Mouse (Mus musculus) G1E-ER4 (cell line): Measurements from ENCODE around the gene Accsl. TPM values are rescaled to one million over a fixed set of nuclear protein-coding genes. Genes with fewer than 3 reads are reported as not detected.

Experiments used
- GATA1 ChIP-seq: IDR thresholded peaks from one replicate; pipeline ENCODE4 v1.8.0; 2012; ENCODE audit warnings: low read length, inconsistent platforms
- polyA plus RNA-seq: library from polyadenylated mRNA; stranded (reverse); fragments of >175 nt; gene quantifications from 2 replicates; pipeline ENCODE4 v1.2.3, GENCODE M21; 2012

The Accsl gene
- polyA plus RNA-seq, 1 experiment: not detected

GRCm38 (mm10) chr2:93881640-93882367 lies 12.8 kb upstream of the Accsl start:
- TF ChIP-seq GATA1: no peak

GRCm38 (mm10) chr2:93880981-93881380 lies 12.0 kb upstream of the Accsl start:
- TF ChIP-seq GATA1: no peak

- TF ChIP-seq GATA1: no peak
These were observed 11.5 kb upstream of the Accsl start for GRCm38 (mm10) chr2:93880450-93880849.

GRCm38 (mm10) chr2:93877005-93877404 lies 8.0 kb upstream of the Accsl start:
- no peak for TF ChIP-seq GATA1

- no peak for TF ChIP-seq GATA1
These were observed 5.6 kb upstream of the Accsl start for GRCm38 (mm10) chr2:93874606-93875005.

- TF ChIP-seq GATA1: no peak
These were observed 5.2 kb upstream of the Accsl start for GRCm38 (mm10) chr2:93874227-93874514.

- no peak for TF ChIP-seq GATA1
These were observed 4.7 kb upstream of the Accsl start for GRCm38 (mm10) chr2:93873449-93874226.

GRCm38 (mm10) chr2:93872257-93872656 lies 3.3 kb upstream of the Accsl start:
- TF ChIP-seq GATA1: no peak

GRCm38 (mm10) chr2:93871411-93871925 lies 2.5 kb upstream of the Accsl start:
- TF ChIP-seq GATA1: no peak

- TF ChIP-seq GATA1: no peak
These were observed 1.9 kb upstream of the Accsl start for GRCm38 (mm10) chr2:93870842-93871241.

GRCm38 (mm10) chr2:93868566-93868965 lies 391 bp downstream of the Accsl start:
- no peak for TF ChIP-seq GATA1

- no peak for TF ChIP-seq GATA1
These were observed 5.7 kb downstream of the Accsl start for GRCm38 (mm10) chr2:93863229-93863628.

- TF ChIP-seq GATA1: no peak
These were observed 10.1 kb downstream of the Accsl start for GRCm38 (mm10) chr2:93858845-93859244.

GRCm38 (mm10) chr2:93851303-93851702 lies 17.7 kb downstream of the Accsl start:
- TF ChIP-seq GATA1: no peak

GRCm38 (mm10) chr2:93850317-93850944 lies 18.5 kb downstream of the Accsl start:
- no peak for TF ChIP-seq GATA1

GRCm38 (mm10) chr2:93849505-93850089 lies 19.4 kb downstream of the Accsl start, which contains the start of gene Accs:
Accs (minus strand) TSS chr2:93849943.
- TF ChIP-seq GATA1: no peak
